Mouse (Mus musculus) testis, adult 10 weeks (tissue): ENCODE results near the gene Fhl5. TPM values are rescaled to one million over a fixed set of nuclear protein-coding genes. Genes with fewer than 3 reads are reported as not detected.

Source experiments
- polyA plus RNA-seq: library from polyadenylated mRNA; stranded (reverse); fragments of 350-450 nt; fragmentation: Illumina TruSeq; extraction: RNeasy Lipid Tissue Mini Kit (QIAGEN cat#74804); gene quantifications from one replicate; pipeline ENCODE4 v1.2.3, GENCODE M21; 2014; ENCODE audit warnings: low read depth, low replicate concordance

The Fhl5 gene
- 530 TPM for polyA plus RNA-seq

GRCm38 (mm10) chr4:25242776-25243175, at the start of gene Fhl5:
Gene Fhl5 (minus strand): TSS chr4:25242876.

GRCm38 (mm10) chr4:25281671-25282038, 39.0 kb upstream of the Fhl5 start, which contains the start of gene Ufl1:
Gene Ufl1 (minus strand): TSS chr4:25281821.

Other genes with a start within 250 kb of the Fhl5 start
- gene Ufl1, start 38.9 kb upstream of the Fhl5 start, polyA plus RNA-seq, result 107 TPM